Mouse (Mus musculus) naive thymus-derived CD4-positive, alpha-beta T cell, adult 2 months (primary cell): ENCODE results near the gene Tmem179b.

Source experiments
- DNase-seq: peaks from one replicate; pipeline ENCODE4 v3.0.0-alpha.2; 2011; ENCODE audit warnings: low read depth

Tmem179b gene

GRCm38 (mm10) chr19:8786008-8786781, 11.9 kb upstream of the Tmem179b start, which contains the start of gene Taf6l:
Taf6l (minus strand) TSS chr19:8786417.
- DNase-seq = peak; percentile 96

GRCm38 (mm10) chr19:8774951-8775421, 719 bp upstream of the Tmem179b start:
- no peak for DNase-seq

GRCm38 (mm10) chr19:8773409-8773808, 858 bp downstream of the Tmem179b start:
- no peak for DNase-seq

- DNase-seq = no peak
Measured at GRCm38 (mm10) chr19:8772996-8773395, 1.3 kb downstream of the Tmem179b start.

- DNase-seq = peak; percentile 89
Measured at GRCm38 (mm10) chr19:8770567-8771270, 3.5 kb downstream of the Tmem179b start, which contains the start of gene Tmem223. Tmem223 (plus strand) TSS chr19:8770996.

- no peak for DNase-seq
Measured at GRCm38 (mm10) chr19:8765562-8765961, 8.7 kb downstream of the Tmem179b start.

- DNase-seq = no peak
Measured at GRCm38 (mm10) chr19:8763276-8763675, 11.0 kb downstream of the Tmem179b start.

- DNase-seq = no peak
Measured at GRCm38 (mm10) chr19:8760757-8761156, 13.5 kb downstream of the Tmem179b start.

GRCm38 (mm10) chr19:8758899-8759298, 15.4 kb downstream of the Tmem179b start:
- DNase-seq = no peak

- peak; percentile 76 for DNase-seq
Measured at GRCm38 (mm10) chr19:8757471-8757998, 16.7 kb downstream of the Tmem179b start.

GRCm38 (mm10) chr19:8756635-8757387, 17.5 kb downstream of the Tmem179b start, which contains the start of gene Nxf1:
Nxf1 (plus strand) TSS chr19:8757073.
- DNase-seq = peak; percentile 95

- no peak for DNase-seq
Measured at GRCm38 (mm10) chr19:8755652-8756051, 18.6 kb downstream of the Tmem179b start.

GRCm38 (mm10) chr19:8747368-8747767, 26.9 kb downstream of the Tmem179b start:
- DNase-seq = no peak

- no peak for DNase-seq
Measured at GRCm38 (mm10) chr19:8745382-8745781, 28.9 kb downstream of the Tmem179b start.

- DNase-seq = no peak
Measured at GRCm38 (mm10) chr19:8742176-8742575, 32.1 kb downstream of the Tmem179b start.

- peak; percentile 99 for DNase-seq
Measured at GRCm38 (mm10) chr19:8741243-8741869, 32.9 kb downstream of the Tmem179b start, which contains the start of gene Stx5a. Stx5a (plus strand) TSS chr19:8741413.

GRCm38 (mm10) chr19:8740603-8741002, 33.7 kb downstream of the Tmem179b start, which contains the start of gene 1700092M07Rik:
1700092M07Rik (plus strand) TSS chr19:8740718.
- no peak for DNase-seq

- no peak for DNase-seq
Measured at GRCm38 (mm10) chr19:8739646-8740045, 34.6 kb downstream of the Tmem179b start.

- DNase-seq = no peak
Measured at GRCm38 (mm10) chr19:8738911-8739310, 35.4 kb downstream of the Tmem179b start.

GRCm38 (mm10) chr19:8736160-8736467, 38.2 kb downstream of the Tmem179b start:
- DNase-seq = no peak

GRCm38 (mm10) chr19:8735389-8736159, 38.7 kb downstream of the Tmem179b start, which contains the start of gene Wdr74:
Wdr74 (plus strand) TSS chr19:8735827.
- DNase-seq = peak; percentile 92
